13 mouse cellular contexts compared by ENCODE assay signal in genomic region chr17:64232134-64232533, GRCm38 (mm10).
DNase-seq lines count a peak whose midpoint lies in the region; ATAC-seq and TF ChIP-seq lines count a peak whose summit lies in the region.
"Had no signal": no experiment of that assay in that cellular context is flagged by ENCODE, and none has a peak within 500 bp of the region (broad histone marks: within the 10 kb centered on the region; RNA-seq: fewer than 3 reads in every experiment).

No protein-coding gene starts in this region.

- TF ChIP-seq POLR2A in kidney, adult 2 months (IDR thresholded peaks at IDR 0.05; ENCODE audit: low read depth, low read length), result no peak

- H3K27ac ChIP-seq in kidney, adult 2 months (ENCODE audit: insufficient read depth, low read depth, low read length), result no peak overlapping the region

- no peaks in the 10 kb centered on the region for H3K36me3 ChIP-seq in kidney, adult 2 months (ENCODE audit: control insufficient read depth, insufficient read depth, low read length)

- peak; percentile 23 for DNase-seq in CD4-positive, CD25-positive, alpha-beta regulatory T cell, adult 2 months (ENCODE audit: low read depth, low spot score)
- peak; percentile 12 for DNase-seq in kidney, adult 2 months
- DNase-seq in kidney, postnatal 4 days, result no peak
- peak; percentile 77 for DNase-seq in 416B (ENCODE audit: low read depth)
- DNase-seq in right cerebral cortex, postnatal 36 days (ENCODE audit: low spot score in 2 of 2), result no peak
- DNase-seq: cerebellum, adult 9-11 months; kidney, adult 11 months; retina, postnatal 1 day; thymus, postnatal 4 days had no signal

- H3K4me1 ChIP-seq in kidney, adult 2 months (ENCODE audit: control insufficient read depth, insufficient read depth, low read length), result no peaks in the 10 kb centered on the region

- 56% methylated on average over 4 of the region's 4 CpGs for WGBS in kidney, adult 2 months

- no peak overlapping the region for H3K4me3 ChIP-seq in kidney, adult 2 months (ENCODE audit: insufficient read depth, low read depth, low read length)
- H3K4me3 ChIP-seq: megakaryocyte, embryonic 14.5 days had no signal

- no peak for ATAC-seq in CD4-positive, CD25-positive, alpha-beta regulatory T cell, adult 4 months
- 0 out of 2 replicates have a peak, but pooled peaks have one; percentile 2 for ATAC-seq in granulocyte monocyte progenitor cell, adult 5-6 weeks (replicated peaks; ENCODE audit: poor library complexity, severe bottlenecking)
- no peak for ATAC-seq in inflammation-experienced regulatory T-cells, adult 6 months

- H3K27me3 ChIP-seq in kidney, adult 2 months (replicated peaks; ENCODE audit: control insufficient read depth, insufficient read depth, low read length), result no peaks in the 10 kb centered on the region
- H3K27me3 ChIP-seq: megakaryocyte, embryonic 14.5 days had no signal

- 0 out of 2 replicates have a peak, but pooled peaks have one; percentile 15 for TF ChIP-seq CTCF in kidney, adult 2 months (conservative IDR thresholded peaks at IDR 0.05; ENCODE audit: insufficient read depth, insufficient read length, low read depth, low read length)

Comparison
In these comparisons a context has a peak if more than half of its experiments do, and no peak if none do; other contexts are left out.
1. DNase-seq: peak in CD4-positive, CD25-positive, alpha-beta regulatory T cell, adult 2 months (single experiment), kidney, adult 2 months (single experiment) and 416B (single experiment); none in kidney, postnatal 4 days (0 of 2) and right cerebral cortex, postnatal 36 days (0 of 2).